15 mouse cellular contexts compared by ENCODE assay signal in genomic region chr13:9075825-9076592, GRCm38 (mm10).
"Had no signal": no experiment of that assay in that cellular context is flagged by ENCODE, and none has a peak within 500 bp of the region (broad histone marks: within the 10 kb centered on the region; RNA-seq: fewer than 3 reads in every experiment).

No protein-coding gene starts in this region.

- H3K9me3 ChIP-seq: neural tube, embryonic 13.5 days; neural tube, embryonic 15.5 days; stomach, embryonic 15.5 days had no signal

- H3K4me3 ChIP-seq: neural tube, embryonic 13.5 days; neural tube, embryonic 15.5 days; stomach, embryonic 15.5 days had no signal

- H3K36me3 ChIP-seq: neural tube, embryonic 13.5 days; neural tube, embryonic 15.5 days; stomach, embryonic 15.5 days had no signal

- H3K27ac ChIP-seq: neural tube, embryonic 13.5 days; neural tube, embryonic 15.5 days; stomach, embryonic 15.5 days had no signal

- H3K27me3 ChIP-seq: neural tube, embryonic 13.5 days; neural tube, embryonic 15.5 days; stomach, embryonic 15.5 days had no signal

- H3K4me2 ChIP-seq: neural tube, embryonic 13.5 days; neural tube, embryonic 15.5 days; stomach, embryonic 15.5 days had no signal

- H3K9ac ChIP-seq: neural tube, embryonic 13.5 days; neural tube, embryonic 15.5 days; stomach, embryonic 15.5 days had no signal

- H3K4me1 ChIP-seq: neural tube, embryonic 13.5 days; neural tube, embryonic 15.5 days; stomach, embryonic 15.5 days had no signal

- DNase-seq: retina, postnatal 1 day; right cerebral cortex, adult 18-20 months; right cerebral cortex, postnatal 14 days; right cerebral cortex, postnatal 25 days; right cerebral cortex, postnatal 4 days; spleen, adult 18-20 months; thymus, adult 18-20 months; thymus, adult 2 months; thymus, postnatal 14 days; thymus, postnatal 25 days; thymus, postnatal 36 days; thymus, postnatal 4 days had no signal
